Mouse (Mus musculus): Measurements from ENCODE around the gene Tnfrsf14. TPM values are rescaled to one million over a fixed set of nuclear protein-coding genes. Genes with fewer than 3 reads are reported as not detected.

The Tnfrsf14 gene
- polyA plus RNA-seq, 1 experiment from 2014 or later, result 0.78 TPM

- ATAC-seq (ENCODE audit: insufficient read depth), result peak; percentile 68
These were observed 445 bp downstream of the Tnfrsf14 start for GRCm38 (mm10) chr4:154927899-154928337.

GRCm38 (mm10) chr4:154926969-154927898 lies 1.1 kb downstream of the Tnfrsf14 start:
- Histone ChIP-seq H3K27me3 (ENCODE audit: insufficient read depth, low read length) (no peaks in the 10 kb centered on the region), H3K9me3 (ENCODE audit: low read depth, low read length) (no peaks in the 10 kb centered on the region), H3K36me3 (ENCODE audit: insufficient read depth) (no peaks in the 10 kb centered on the region), H3K4me1 (ENCODE audit: insufficient read depth) (peaks cover 5% of the 10 kb centered on the region), H3K27ac (ENCODE audit: low read depth) (peak overlapping the region; percentile 63), H3K9ac (peak overlapping the region; percentile 47), H3K4me2 (peak overlapping the region; percentile 50), H3K4me3 (ENCODE audit: low read depth, low read length) (peak overlapping the region; percentile 27)
- 49% methylated on average over 9 of the region's 9 CpGs for WGBS
- ATAC-seq (ENCODE audit: insufficient read depth) (peak; percentile 52), DNase-seq (no peak)
- TF ChIP-seq CTCF (IDR thresholded peaks at IDR 0.05; ENCODE audit: low read depth), result no peak

More at GRCm38 (mm10) chr4:154927899-154928337, 445 bp downstream of the Tnfrsf14 start:
- Histone ChIP-seq H3K27ac (ENCODE audit: low read depth) (peak overlapping the region; percentile 21), H3K4me1 (ENCODE audit: insufficient read depth) (peaks cover 5% of the 10 kb centered on the region), H3K9ac (peak overlapping the region; percentile 47), H3K4me3 (ENCODE audit: low read depth, low read length) (peak overlapping the region; percentile 27), H3K4me2 (peak overlapping the region; percentile 50), H3K9me3 (ENCODE audit: low read depth, low read length) (no peaks in the 10 kb centered on the region), H3K27me3 (ENCODE audit: insufficient read depth, low read length) (no peaks in the 10 kb centered on the region), H3K36me3 (ENCODE audit: insufficient read depth) (no peaks in the 10 kb centered on the region)
- peak; percentile 64 for DNase-seq
- no peak for TF ChIP-seq CTCF (IDR thresholded peaks at IDR 0.05; ENCODE audit: low read depth)
- WGBS, result 16% methylated on average over 5 of the region's 5 CpGs

GRCm38 (mm10) chr4:154925413-154925812 lies 3.0 kb downstream of the Tnfrsf14 start:
- peak; percentile 55 for TF ChIP-seq CTCF (IDR thresholded peaks at IDR 0.05; ENCODE audit: low read depth)
- Histone ChIP-seq H3K27me3 (ENCODE audit: insufficient read depth, low read length) (no peaks in the 10 kb centered on the region), H3K4me3 (ENCODE audit: low read depth, low read length) (no peak overlapping the region), H3K4me1 (ENCODE audit: insufficient read depth) (peaks cover 5% of the 10 kb centered on the region), H3K27ac (ENCODE audit: low read depth) (no peak overlapping the region), H3K4me2 (no peak overlapping the region; the same call in 1 of the 2 replicates), H3K36me3 (ENCODE audit: insufficient read depth) (no peaks in the 10 kb centered on the region), H3K9ac (no peak overlapping the region), H3K9me3 (ENCODE audit: low read depth, low read length) (no peaks in the 10 kb centered on the region)
- ATAC-seq (ENCODE audit: insufficient read depth) (no peak), DNase-seq (no peak)
- 44% methylated on average over 4 of the region's 4 CpGs for WGBS

- ATAC-seq (ENCODE audit: insufficient read depth) (no peak), DNase-seq (no peak)
- 73% methylated on average over 5 of the region's 5 CpGs for WGBS
- Histone ChIP-seq H3K36me3 (ENCODE audit: insufficient read depth) (no peaks in the 10 kb centered on the region), H3K4me2 (no peak overlapping the region), H3K27me3 (ENCODE audit: insufficient read depth, low read length) (no peaks in the 10 kb centered on the region), H3K4me1 (ENCODE audit: insufficient read depth) (peaks cover under 1% of the 10 kb centered on the region; the same call in 1 of the 2 replicates), H3K9ac (no peak overlapping the region), H3K27ac (ENCODE audit: low read depth) (no peak overlapping the region), H3K9me3 (ENCODE audit: low read depth, low read length) (no peaks in the 10 kb centered on the region), H3K4me3 (ENCODE audit: low read depth, low read length) (no peak overlapping the region)
- no peak for TF ChIP-seq CTCF (IDR thresholded peaks at IDR 0.05; ENCODE audit: low read depth)
These were observed 5.4 kb downstream of the Tnfrsf14 start for GRCm38 (mm10) chr4:154922931-154923330.

- no peaks in the 10 kb centered on the region for H3K27me3 ChIP-seq (ENCODE audit: insufficient read depth, low read length)
- ATAC-seq (ENCODE audit: insufficient read depth) (no peak), DNase-seq (no peak)
- no peaks in the 10 kb centered on the region for H3K9me3 ChIP-seq (ENCODE audit: low read depth, low read length)
- no peak overlapping the region for H3K27ac ChIP-seq (ENCODE audit: low read depth)
- no peak for TF ChIP-seq CTCF (IDR thresholded peaks at IDR 0.05; ENCODE audit: low read depth)
- WGBS, result 73% methylated on average over 4 of the region's 4 CpGs
- H3K4me1 ChIP-seq (ENCODE audit: insufficient read depth), result no peaks in the 10 kb centered on the region
- H3K4me2 ChIP-seq, result no peak overlapping the region
- no peak overlapping the region for H3K4me3 ChIP-seq (ENCODE audit: low read depth, low read length)
- no peaks in the 10 kb centered on the region for H3K36me3 ChIP-seq (ENCODE audit: insufficient read depth)
- H3K9ac ChIP-seq, result no peak overlapping the region
These were observed 6.1 kb downstream of the Tnfrsf14 start for GRCm38 (mm10) chr4:154922291-154922690.

- H3K4me1 ChIP-seq (ENCODE audit: insufficient read depth), result no peaks in the 10 kb centered on the region
- no peak overlapping the region for H3K27ac ChIP-seq (ENCODE audit: low read depth)
- H3K9me3 ChIP-seq (ENCODE audit: low read depth, low read length), result no peaks in the 10 kb centered on the region
- H3K4me3 ChIP-seq (ENCODE audit: low read depth, low read length), result no peak overlapping the region
- TF ChIP-seq CTCF (IDR thresholded peaks at IDR 0.05; ENCODE audit: low read depth), result no peak
- no peak for ATAC-seq (ENCODE audit: insufficient read depth)
- H3K27me3 ChIP-seq (ENCODE audit: insufficient read depth, low read length), result no peaks in the 10 kb centered on the region
- H3K9ac ChIP-seq, result no peak overlapping the region
- no peak for DNase-seq
- H3K36me3 ChIP-seq (ENCODE audit: insufficient read depth), result no peaks in the 10 kb centered on the region
- WGBS, result 77% methylated on average over 4 of the region's 4 CpGs
- no peak overlapping the region for H3K4me2 ChIP-seq
These were observed 11.7 kb downstream of the Tnfrsf14 start for GRCm38 (mm10) chr4:154916662-154917061.

- WGBS, result 71% methylated on average over 10 of the region's 10 CpGs
- Histone ChIP-seq H3K9ac (no peak overlapping the region), H3K27me3 (ENCODE audit: insufficient read depth, low read length) (no peaks in the 10 kb centered on the region), H3K9me3 (ENCODE audit: low read depth, low read length) (no peaks in the 10 kb centered on the region), H3K4me3 (ENCODE audit: low read depth, low read length) (no peak overlapping the region), H3K36me3 (ENCODE audit: insufficient read depth) (no peaks in the 10 kb centered on the region), H3K4me2 (no peak overlapping the region), H3K27ac (ENCODE audit: low read depth) (no peak overlapping the region), H3K4me1 (ENCODE audit: insufficient read depth) (no peaks in the 10 kb centered on the region)
- TF ChIP-seq CTCF (IDR thresholded peaks at IDR 0.05; ENCODE audit: low read depth), result no peak
- DNase-seq (no peak), ATAC-seq (ENCODE audit: insufficient read depth) (no peak)
These were observed 13.1 kb downstream of the Tnfrsf14 start for GRCm38 (mm10) chr4:154915286-154915685.
